Mouse (Mus musculus) stomach, postnatal 0 days (tissue): ENCODE data around the gene Edem1. TPM values are rescaled to one million over a fixed set of nuclear protein-coding genes. Genes with fewer than 3 reads are reported as not detected.

ENCODE experiments used
- ATAC-seq: fragments of 200-750 bp; cut with Nextera tagmentation; 2 replicates; pipeline ENCODE4 v1.8.0; 2017; ENCODE audit not compliant: low FRiP score, low TSS enrichment
- DNase-seq: peaks from one replicate; pipeline ENCODE4 v3.0.0-alpha.2; 2016; ENCODE audit warnings: low spot score
- H3K27ac ChIP-seq: fragments of 300-500 bp; sonication (generic); replicated peaks from 2 replicates; pipeline ENCODE4 v1.5.1; 2014; ENCODE audit warnings: mild to moderate bottlenecking, control low read depth
- H3K27me3 ChIP-seq: fragments of 300-500 bp; sonication (generic); 2 replicates; pipeline ENCODE4 v1.6.1; 2014; ENCODE audit warnings: low read length; ENCODE audit not compliant: control insufficient read depth, insufficient read depth
- H3K36me3 ChIP-seq: fragments of 300-500 bp; sonication (generic); 2 replicates; pipeline ENCODE4 v1.6.1; 2014; ENCODE audit warnings: low read length, mixed read lengths; ENCODE audit not compliant: control insufficient read depth, insufficient read depth
- H3K4me1 ChIP-seq: fragments of 300-500 bp; sonication (generic); replicated peaks from 2 replicates; pipeline ENCODE4 v1.6.1; 2014; ENCODE audit warnings: antibody characterized with exemption; ENCODE audit not compliant: control insufficient read depth, insufficient read depth
- H3K4me2 ChIP-seq: fragments of 300-500 bp; sonication (generic); replicated peaks from 2 replicates; pipeline ENCODE4 v1.6.1; 2014; ENCODE audit warnings: low read depth, mild to moderate bottlenecking, control low read depth, moderate library complexity
- H3K4me3 ChIP-seq: fragments of 300-500 bp; sonication (generic); 2 replicates; pipeline ENCODE4 v1.5.1; 2014; ENCODE audit warnings: low read depth, low read length, control low read depth
- H3K9ac ChIP-seq: fragments of 300-500 bp; sonication (generic); 2 replicates; pipeline ENCODE4 v1.6.1; 2014; ENCODE audit warnings: mild to moderate bottlenecking, low read length, control low read depth, mixed read lengths
- H3K9me3 ChIP-seq: fragments of 300-500 bp; sonication (generic); 2 replicates; pipeline ENCODE4 v1.6.1; 2016; ENCODE audit warnings: low read length; ENCODE audit not compliant: control insufficient read depth
- CTCF ChIP-seq: IDR thresholded peaks from 2 replicates; pipeline ENCODE4 v1.5.1; 2016; ENCODE audit warnings: antibody characterized with exemption, low read depth, mild to moderate bottlenecking, moderate library complexity
- EP300 ChIP-seq: optimal IDR thresholded peaks from 2 replicates; pipeline ENCODE3; 2016; ENCODE audit warnings: antibody characterized with exemption
- WGBS: fragments of 180-500 bp; shearing (Covaris S2); extraction: QIAGEN DNeasy Blood & Tissue Kit; methylation state at CpG from one replicate; pipeline ENCODE4 v1.1.7; 2014; 5-methylcytosine and 5-hydroxymethylcytosine counted together
- polyA plus RNA-seq: library from polyadenylated mRNA; unstranded; fragments of >200 nt; fragmentation: Nextera tagmentation; extraction: Ambion mirVana; gene quantifications from 2 replicates; pipeline ENCODE4 v1.2.1, GENCODE M21; 2015

Gene Edem1
- polyA plus RNA-seq, 1 experiment from 2014 or later = 34.8 TPM

DNA sequence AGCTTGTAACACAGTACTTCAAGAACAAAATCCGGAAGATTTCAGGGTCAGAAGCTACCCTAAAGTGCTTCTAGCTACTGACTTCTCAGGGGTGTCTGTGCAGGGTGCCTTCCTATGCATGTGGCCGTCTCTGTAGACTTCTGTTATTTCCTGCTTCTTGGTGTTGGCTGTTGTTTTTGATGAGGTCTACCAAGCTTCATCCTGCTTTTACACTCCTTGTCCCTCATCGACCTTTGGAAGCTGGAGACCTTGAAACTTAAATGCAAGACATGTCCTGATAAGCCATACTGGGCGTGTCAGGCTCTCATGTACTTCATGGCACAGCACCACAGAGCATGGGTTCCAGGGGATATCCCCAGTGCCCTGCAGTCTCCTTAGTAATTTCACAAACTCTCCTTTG is 9.5 kb downstream of the Edem1 start:
- Histone ChIP-seq H3K9me3 (no peaks in the 10 kb centered on the region), H3K9ac (no peak overlapping the region), H3K4me1 (no peaks in the 10 kb centered on the region), H3K36me3 (0 out of 2 replicates have a peak, but pooled peaks cover 2% of the 10 kb centered on the region), H3K27ac (no peak overlapping the region), H3K4me3 (no peak overlapping the region), H3K27me3 (no peaks in the 10 kb centered on the region), H3K4me2 (no peak overlapping the region)
- TF ChIP-seq CTCF = no peak
- TF ChIP-seq EP300 = no peak
- ATAC-seq (no peak), DNase-seq (no peak)
- WGBS = 71% methylated on average over 4 of the region's 4 CpGs

DNA sequence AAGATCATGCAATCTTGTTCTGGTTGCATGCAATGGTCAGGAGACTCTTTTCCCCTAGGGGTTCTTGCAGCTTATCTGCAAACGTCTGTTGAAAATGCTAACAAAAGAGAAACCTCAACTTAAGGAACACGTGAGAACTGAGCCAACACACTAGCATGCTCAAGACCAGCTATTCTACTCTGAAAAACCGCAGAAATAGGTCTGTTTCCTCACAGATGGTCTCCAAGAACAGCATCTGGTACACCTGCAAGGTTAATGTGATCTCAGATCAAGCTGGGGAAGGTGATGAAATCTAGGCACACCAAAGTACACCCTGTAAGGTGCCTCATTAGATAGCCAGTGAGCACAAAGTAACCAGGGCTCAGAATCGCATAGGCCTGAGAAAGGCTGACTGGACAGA is 11.0 kb downstream of the Edem1 start:
- Histone ChIP-seq H3K27ac (no peak overlapping the region), H3K4me1 (no peaks in the 10 kb centered on the region), H3K27me3 (no peaks in the 10 kb centered on the region), H3K9me3 (no peaks in the 10 kb centered on the region), H3K9ac (no peak overlapping the region), H3K4me2 (no peak overlapping the region), H3K4me3 (no peak overlapping the region), H3K36me3 (0 out of 2 replicates have a peak, but pooled peaks cover 2% of the 10 kb centered on the region)
- no peak for DNase-seq
- TF ChIP-seq CTCF = no peak
- WGBS = 67% methylated on average over 4 of the region's 4 CpGs
- ATAC-seq = no peak

DNA sequence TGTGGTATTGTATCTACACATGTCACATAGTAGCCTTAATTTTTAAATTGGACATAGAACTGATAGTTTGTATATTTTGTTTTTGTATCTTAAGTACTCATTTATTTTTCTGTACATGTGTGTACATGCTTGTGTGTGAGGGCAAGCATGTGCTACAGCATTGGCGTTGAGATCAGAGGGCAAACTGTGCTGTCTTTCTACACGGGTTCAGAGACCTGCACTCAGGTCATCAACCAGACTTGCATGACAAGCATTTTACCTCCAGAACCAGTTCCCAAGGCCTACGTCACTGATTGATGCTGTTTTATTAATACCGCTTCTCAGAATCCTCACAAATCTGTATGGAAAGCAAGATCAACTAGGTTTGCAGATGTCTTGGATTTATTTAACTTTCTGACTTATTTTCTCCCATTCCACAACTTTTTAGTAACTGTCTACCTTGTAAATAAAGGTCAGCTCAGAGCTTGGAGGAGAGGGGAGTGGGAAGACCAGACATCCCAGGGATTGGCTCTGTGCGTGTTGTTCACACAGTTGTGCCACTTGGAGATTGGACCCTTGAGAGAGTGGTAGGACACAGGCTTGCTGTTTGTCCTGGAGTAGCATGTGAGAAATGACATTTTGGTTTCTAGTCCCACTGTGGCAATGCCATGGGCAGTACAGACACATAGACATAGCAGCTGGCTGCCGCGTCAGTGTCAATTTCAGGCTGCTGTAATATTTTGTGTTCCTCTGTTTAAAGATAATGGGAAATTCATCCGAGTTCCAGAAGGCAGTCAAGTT is 12.6 kb downstream of the Edem1 start:
- H3K9me3 ChIP-seq = no peaks in the 10 kb centered on the region
- no peak overlapping the region for H3K4me2 ChIP-seq
- H3K4me3 ChIP-seq = no peak overlapping the region
- 89% methylated on average over 8 of the region's 8 CpGs for WGBS
- ATAC-seq (no peak), DNase-seq (no peak)
- H3K36me3 ChIP-seq = peaks cover 5% of the 10 kb centered on the region; the same call in 1 of the 2 replicates
- no peak for TF ChIP-seq CTCF
- TF ChIP-seq EP300 = no peak
- no peak overlapping the region for H3K27ac ChIP-seq
- no peak overlapping the region for H3K9ac ChIP-seq
- no peaks in the 10 kb centered on the region for H3K27me3 ChIP-seq
- no peaks in the 10 kb centered on the region for H3K4me1 ChIP-seq

DNA sequence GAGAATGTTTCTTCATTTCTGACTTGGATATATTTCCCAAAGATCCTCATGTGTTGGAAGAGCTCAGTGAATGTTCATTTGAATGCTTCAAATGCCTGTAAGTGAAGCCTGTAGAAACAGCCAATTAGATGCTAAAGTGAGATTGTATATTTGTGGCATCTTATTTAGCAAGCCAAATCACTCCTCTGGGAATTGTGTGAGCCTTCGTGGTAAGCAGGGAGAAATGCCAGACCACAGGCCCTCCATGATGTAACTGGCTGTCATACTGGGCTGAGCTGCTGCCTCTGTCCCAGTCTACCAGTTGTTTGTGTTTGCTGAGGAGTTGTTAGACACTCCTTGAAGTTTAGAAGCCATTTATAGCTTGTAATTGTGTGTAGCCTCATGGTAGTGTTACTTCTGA is 15.2 kb downstream of the Edem1 start:
- no peak overlapping the region for H3K4me2 ChIP-seq
- H3K4me3 ChIP-seq = no peak overlapping the region
- H3K36me3 ChIP-seq = peaks cover 7% of the 10 kb centered on the region
- no peaks in the 10 kb centered on the region for H3K4me1 ChIP-seq
- H3K27me3 ChIP-seq = no peaks in the 10 kb centered on the region
- DNase-seq (no peak), ATAC-seq (no peak)
- 84% methylated on average over 1 of the region's 1 CpGs for WGBS
- H3K9ac ChIP-seq = no peak overlapping the region
- H3K9me3 ChIP-seq = no peaks in the 10 kb centered on the region
- no peak for TF ChIP-seq EP300
- TF ChIP-seq CTCF = no peak
- no peak overlapping the region for H3K27ac ChIP-seq

DNA sequence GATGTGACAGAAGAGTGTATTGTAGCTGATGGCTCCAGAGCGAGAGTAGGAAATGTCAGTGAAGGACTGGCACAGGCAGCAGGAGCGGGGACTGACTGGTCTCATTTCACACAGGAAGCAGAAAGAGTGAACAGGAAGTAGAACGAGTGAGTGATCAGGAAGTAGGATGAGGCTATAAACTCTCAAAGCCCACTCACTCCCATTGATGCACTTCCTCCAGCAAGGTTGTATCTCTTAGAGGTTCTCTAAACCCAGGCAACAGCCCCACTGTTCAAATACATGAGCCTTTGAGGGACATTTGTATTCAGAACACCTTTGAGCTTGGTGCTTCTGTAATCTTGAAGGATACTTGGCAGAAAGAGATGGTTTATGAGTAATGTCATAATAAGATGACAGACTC is 15.7 kb downstream of the Edem1 start:
- no peak overlapping the region for H3K9ac ChIP-seq
- H3K4me3 ChIP-seq = no peak overlapping the region
- no peak for TF ChIP-seq CTCF
- no peak for TF ChIP-seq EP300
- H3K27me3 ChIP-seq = no peaks in the 10 kb centered on the region
- ATAC-seq = no peak
- H3K9me3 ChIP-seq = no peaks in the 10 kb centered on the region
- no peak for DNase-seq
- 78% methylated on average over 3 of the region's 3 CpGs for WGBS
- H3K4me1 ChIP-seq = no peaks in the 10 kb centered on the region
- H3K36me3 ChIP-seq = peaks cover 8% of the 10 kb centered on the region
- no peak overlapping the region for H3K4me2 ChIP-seq
- H3K27ac ChIP-seq = no peak overlapping the region

DNA sequence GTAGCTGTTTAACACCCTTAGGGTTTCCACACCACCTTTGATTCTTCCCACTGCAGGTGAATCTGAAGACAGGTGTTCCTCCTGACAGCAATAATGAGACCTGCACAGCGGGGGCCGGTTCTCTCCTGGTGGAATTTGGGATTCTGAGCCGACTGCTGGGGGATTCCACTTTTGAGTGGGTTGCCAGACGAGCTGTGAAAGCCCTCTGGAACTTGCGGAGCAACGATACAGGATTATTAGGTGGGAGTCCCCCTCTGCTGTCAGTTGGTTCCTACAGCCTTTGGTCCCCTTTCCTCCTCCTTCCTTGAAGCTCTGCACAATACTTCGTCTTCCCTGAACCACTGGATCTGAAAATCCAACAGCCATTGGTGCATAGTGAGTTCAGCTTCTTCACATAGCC is 16.3 kb downstream of the Edem1 start:
- ATAC-seq (no peak), DNase-seq (no peak)
- no peak overlapping the region for H3K27ac ChIP-seq
- 91% methylated on average over 7 of the region's 7 CpGs for WGBS
- H3K4me2 ChIP-seq = no peak overlapping the region
- H3K27me3 ChIP-seq = no peaks in the 10 kb centered on the region
- no peaks in the 10 kb centered on the region for H3K4me1 ChIP-seq
- TF ChIP-seq EP300 = no peak
- TF ChIP-seq CTCF = no peak
- no peaks in the 10 kb centered on the region for H3K9me3 ChIP-seq
- no peak overlapping the region for H3K9ac ChIP-seq
- H3K4me3 ChIP-seq = no peak overlapping the region
- peaks cover 8% of the 10 kb centered on the region for H3K36me3 ChIP-seq
